ENCODE assay signal across 20 mouse cellular contexts in the genomic region with DNA sequence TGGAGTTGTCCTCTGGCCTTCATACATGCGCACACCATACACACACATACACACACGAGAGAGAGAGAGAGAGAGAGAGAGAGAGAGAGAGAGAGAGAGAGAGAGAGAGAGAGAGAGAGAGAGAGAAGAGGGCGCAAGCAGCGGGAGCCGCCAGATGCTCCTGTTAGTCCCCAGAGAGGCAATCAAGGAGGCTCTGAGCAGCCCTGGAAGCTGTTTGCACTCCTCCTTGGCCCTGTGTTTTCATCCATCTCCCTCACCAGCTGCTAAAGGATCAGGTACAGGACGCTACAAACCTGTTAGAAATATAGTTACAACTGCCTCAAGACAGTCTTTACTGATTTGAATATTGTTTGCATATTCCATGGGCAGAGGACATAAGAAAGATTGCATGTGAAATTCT. TPM values are rescaled to one million over a fixed set of nuclear protein-coding genes. Genes with fewer than 3 reads are reported as not detected.
DNase-seq lines count a peak whose midpoint lies in the region; ATAC-seq and TF ChIP-seq lines count a peak whose summit lies in the region.
"Had no signal": no experiment of that assay in that cellular context is flagged by ENCODE, and none has a peak within 500 bp of the region (broad histone marks: within the 10 kb centered on the region; RNA-seq: fewer than 3 reads in every experiment).

No protein-coding gene starts in this region.

- H3K9me3 ChIP-seq in embryonic facial prominence, embryonic 14.5 days (ENCODE audit: control insufficient read depth, low read length), result no peaks in the 10 kb centered on the region
- no peaks in the 10 kb centered on the region for H3K9me3 ChIP-seq in embryonic facial prominence, embryonic 10.5 days
- no peaks in the 10 kb centered on the region for H3K9me3 ChIP-seq in midbrain, embryonic 14.5 days (ENCODE audit: control insufficient read depth, low read length)
- H3K9me3 ChIP-seq in midbrain, embryonic 13.5 days, result no peaks in the 10 kb centered on the region
- H3K9me3 ChIP-seq: forebrain, embryonic 13.5 days; heart, embryonic 12.5 days; hindbrain, embryonic 12.5 days had no signal

- no peaks in the 10 kb centered on the region for H3K36me3 ChIP-seq in embryonic facial prominence, embryonic 14.5 days (ENCODE audit: control insufficient read depth, insufficient read depth, low read length)
- H3K36me3 ChIP-seq in embryonic facial prominence, embryonic 10.5 days (replicated peaks), result no peaks in the 10 kb centered on the region
- H3K36me3 ChIP-seq in midbrain, embryonic 14.5 days (ENCODE audit: control insufficient read depth, insufficient read depth, low read length), result no peaks in the 10 kb centered on the region
- H3K36me3 ChIP-seq in midbrain, embryonic 13.5 days, result no peaks in the 10 kb centered on the region
- H3K36me3 ChIP-seq in testis, adult 2 months (ENCODE audit: control insufficient read depth, insufficient read depth, low read length), result no peaks in the 10 kb centered on the region
- H3K36me3 ChIP-seq: heart, embryonic 12.5 days; hindbrain, embryonic 12.5 days had no signal

- H3K27ac ChIP-seq in embryonic facial prominence, embryonic 14.5 days (replicated peaks; ENCODE audit: low read depth, low read length), result no peak overlapping the region
- no peak overlapping the region for H3K27ac ChIP-seq in embryonic facial prominence, embryonic 10.5 days (replicated peaks)
- H3K27ac ChIP-seq in midbrain, embryonic 14.5 days (replicated peaks; ENCODE audit: low read depth, low read length), result no peak overlapping the region
- H3K27ac ChIP-seq in midbrain, embryonic 13.5 days, result no peak overlapping the region
- H3K27ac ChIP-seq in testis, adult 2 months (ENCODE audit: control insufficient read depth, insufficient read depth, low read depth, low read length), result no peak overlapping the region
- H3K27ac ChIP-seq: forebrain, embryonic 13.5 days; hindbrain, embryonic 12.5 days; hindbrain, postnatal 0 days had no signal

- peaks cover 5% of the 10 kb centered on the region; the same call in 1 of the 2 replicates for H3K4me1 ChIP-seq in embryonic facial prominence, embryonic 14.5 days (ENCODE audit: control insufficient read depth, insufficient read depth, low read length)
- H3K4me1 ChIP-seq in embryonic facial prominence, embryonic 10.5 days, result peaks cover 18% of the 10 kb centered on the region
- H3K4me1 ChIP-seq in midbrain, embryonic 14.5 days (ENCODE audit: control insufficient read depth, insufficient read depth, low read length), result peaks cover 12% of the 10 kb centered on the region; the same call in 1 of the 2 replicates
- peaks cover 25% of the 10 kb centered on the region for H3K4me1 ChIP-seq in midbrain, embryonic 13.5 days (replicated peaks)
- H3K4me1 ChIP-seq in testis, adult 2 months (ENCODE audit: control insufficient read depth, insufficient read depth, low read length), result no peaks in the 10 kb centered on the region; the same call in none of the 2 replicates

- TF ChIP-seq CTCF in testis, adult 2 months (IDR thresholded peaks at IDR 0.05; ENCODE audit: control insufficient read depth, insufficient read depth, insufficient replicate concordance, low read depth, low read length), result no peak

- ATAC-seq in embryonic facial prominence, embryonic 14.5 days (ENCODE audit: low read depth), result 0 out of 2 replicates have a peak, but pooled peaks have one; percentile 59
- 0 out of 2 replicates have a peak, but pooled peaks have one; percentile 24 for ATAC-seq in midbrain, embryonic 14.5 days (ENCODE audit: low FRiP score, low TSS enrichment)
- no peak for ATAC-seq in midbrain, embryonic 13.5 days
- ATAC-seq: forebrain, embryonic 13.5 days had no signal

- no peak for TF ChIP-seq POLR2A in testis, adult 2 months (IDR thresholded peaks at IDR 0.05; ENCODE audit: control insufficient read depth, low read depth, low read length)

- no peak overlapping the region for H3K4me2 ChIP-seq in embryonic facial prominence, embryonic 14.5 days (ENCODE audit: low read depth, low read length)
- no peak overlapping the region for H3K4me2 ChIP-seq in midbrain, embryonic 14.5 days (ENCODE audit: low read length)
- H3K4me2 ChIP-seq in midbrain, embryonic 13.5 days (replicated peaks), result no peak overlapping the region
- H3K4me2 ChIP-seq: forebrain, embryonic 13.5 days; heart, embryonic 12.5 days; hindbrain, embryonic 12.5 days had no signal

- H3K9ac ChIP-seq in embryonic facial prominence, embryonic 14.5 days (ENCODE audit: low read depth, low read length), result no peak overlapping the region
- no peak overlapping the region for H3K9ac ChIP-seq in midbrain, embryonic 14.5 days (replicated peaks; ENCODE audit: low read length)
- no peak overlapping the region for H3K9ac ChIP-seq in midbrain, embryonic 13.5 days (replicated peaks)
- H3K9ac ChIP-seq: forebrain, embryonic 13.5 days; forebrain, postnatal 0 days; heart, embryonic 12.5 days; hindbrain, embryonic 12.5 days had no signal

- DNase-seq in embryonic facial prominence, embryonic 14.5 days (ENCODE audit: low spot score), result peak; percentile 53
- DNase-seq in embryonic facial prominence, embryonic 10.5 days (ENCODE audit: low spot score), result no peak
- DNase-seq in midbrain, embryonic 14.5 days, result peak; percentile 36
- no peak for DNase-seq in testis, postnatal 10 days (ENCODE audit: low spot score)
- no peak for DNase-seq in urinary bladder, postnatal 14 days (ENCODE audit: low spot score)
- DNase-seq: adrenal gland, postnatal 14 days; B cell, adult 2 months; cerebellum, adult 18-20 months; cerebellum, adult 9-11 months; cerebellum, postnatal 36 days; forebrain, postnatal 0 days; gastrocnemius, postnatal 14 days; heart, postnatal 36 days had no signal

- no peaks in the 10 kb centered on the region for H3K27me3 ChIP-seq in embryonic facial prominence, embryonic 14.5 days (replicated peaks; ENCODE audit: control insufficient read depth, insufficient read depth, low read length)
- peaks cover 20% of the 10 kb centered on the region for H3K27me3 ChIP-seq in embryonic facial prominence, embryonic 10.5 days (replicated peaks; ENCODE audit: low read depth, poor library complexity, severe bottlenecking)
- no peaks in the 10 kb centered on the region for H3K27me3 ChIP-seq in midbrain, embryonic 14.5 days (ENCODE audit: control insufficient read depth, insufficient read depth, low read length)
- 0 out of 2 replicates have a peak, but pooled peaks cover 3% of the 10 kb centered on the region for H3K27me3 ChIP-seq in midbrain, embryonic 13.5 days
- no peaks in the 10 kb centered on the region for H3K27me3 ChIP-seq in testis, adult 2 months (ENCODE audit: control insufficient read depth, insufficient read depth, low read length)
- H3K27me3 ChIP-seq: forebrain, embryonic 13.5 days had no signal

- 28% methylated on average over 4 of the region's 6 CpGs for WGBS in embryonic facial prominence, embryonic 14.5 days
- WGBS in embryonic facial prominence, embryonic 10.5 days, result 49% methylated on average over 6 of the region's 6 CpGs
- 48% methylated on average over 6 of the region's 6 CpGs for WGBS in midbrain, embryonic 14.5 days
- WGBS in midbrain, embryonic 13.5 days, result 50% methylated on average over 6 of the region's 6 CpGs

- no peak overlapping the region for H3K4me3 ChIP-seq in embryonic facial prominence, embryonic 14.5 days (ENCODE audit: low read depth, low read length)
- H3K4me3 ChIP-seq in embryonic facial prominence, embryonic 10.5 days, result no peak overlapping the region
- no peak overlapping the region for H3K4me3 ChIP-seq in midbrain, embryonic 14.5 days (replicated peaks; ENCODE audit: low read depth, low read length)
- H3K4me3 ChIP-seq in midbrain, embryonic 13.5 days (replicated peaks), result no peak overlapping the region
- H3K4me3 ChIP-seq in testis, adult 2 months (ENCODE audit: control insufficient read depth, low read depth, low read length), result peak overlapping the region; percentile 82
- H3K4me3 ChIP-seq: forebrain, embryonic 13.5 days; heart, embryonic 12.5 days; hindbrain, embryonic 12.5 days had no signal

RNA-seq across cellular contexts. Expression of a gene that starts 1.0 kb away (rescaled TPM):
- polyA plus RNA-seq in embryonic facial prominence, embryonic 14.5 days (2014; fragmentation: Nextera tagmentation; extraction: Ambion mirVana), result 0.64 and 5.8 TPM in 2 replicates
- polyA plus RNA-seq in embryonic facial prominence, embryonic 10.5 days (2016; fragmentation: Nextera tagmentation; extraction: Ambion mirVana), result 0.23 and 0.54 TPM in 2 replicates
- 0.67 and 1.2 TPM in 2 replicates for polyA plus RNA-seq in midbrain, embryonic 14.5 days (2014; fragmentation: Nextera tagmentation; extraction: Ambion mirVana)
- 0.52 and 0.73 TPM in 2 replicates for polyA plus RNA-seq in midbrain, embryonic 13.5 days (2015; fragmentation: Nextera tagmentation; extraction: Ambion mirVana)
- 94.9 and 109 TPM in 2 replicates for polyA plus RNA-seq in testis, adult 2 months (2012; rRNA removed)
- polyA plus RNA-seq: heart, embryonic 12.5 days had no signal

RNA-seq across cellular contexts. Expression of a gene that starts 14.6 kb away (rescaled TPM):
- polyA plus RNA-seq in embryonic facial prominence, embryonic 14.5 days (2014; fragmentation: Nextera tagmentation; extraction: Ambion mirVana), result 19.9 and 20.8 TPM in 2 replicates
- polyA plus RNA-seq in embryonic facial prominence, embryonic 10.5 days (2016; fragmentation: Nextera tagmentation; extraction: Ambion mirVana), result 38.5 and 42.0 TPM in 2 replicates
- 9.0 and 16.1 TPM in 2 replicates for polyA plus RNA-seq in midbrain, embryonic 14.5 days (2014; fragmentation: Nextera tagmentation; extraction: Ambion mirVana)
- polyA plus RNA-seq in midbrain, embryonic 13.5 days (2015; fragmentation: Nextera tagmentation; extraction: Ambion mirVana), result 14.2 and 17.6 TPM in 2 replicates
- polyA plus RNA-seq in testis, adult 2 months (2012; rRNA removed), result 9.0 and 11.0 TPM in 2 replicates

RNA-seq across cellular contexts. Expression of a gene that starts 14.8 kb away (rescaled TPM):
- polyA plus RNA-seq in embryonic facial prominence, embryonic 14.5 days (2014; fragmentation: Nextera tagmentation; extraction: Ambion mirVana), result 42.3 and 45.9 TPM in 2 replicates
- 48.5 and 50.0 TPM in 2 replicates for polyA plus RNA-seq in embryonic facial prominence, embryonic 10.5 days (2016; fragmentation: Nextera tagmentation; extraction: Ambion mirVana)
- polyA plus RNA-seq in midbrain, embryonic 14.5 days (2014; fragmentation: Nextera tagmentation; extraction: Ambion mirVana), result 32.2 and 35.4 TPM in 2 replicates
- polyA plus RNA-seq in midbrain, embryonic 13.5 days (2015; fragmentation: Nextera tagmentation; extraction: Ambion mirVana), result 38.6 and 45.0 TPM in 2 replicates
- polyA plus RNA-seq in testis, adult 2 months (2012; rRNA removed), result 45.5 and 52.7 TPM in 2 replicates

RNA-seq across cellular contexts. Expression of a gene that starts 17.6 kb away (rescaled TPM):
- 1.9 and 2.1 TPM in 2 replicates for polyA plus RNA-seq in embryonic facial prominence, embryonic 14.5 days (2014; fragmentation: Nextera tagmentation; extraction: Ambion mirVana)
- polyA plus RNA-seq in embryonic facial prominence, embryonic 10.5 days (2016; fragmentation: Nextera tagmentation; extraction: Ambion mirVana), result 6.3 and 7.6 TPM in 2 replicates
- 1.3 and 1.9 TPM in 2 replicates for polyA plus RNA-seq in midbrain, embryonic 14.5 days (2014; fragmentation: Nextera tagmentation; extraction: Ambion mirVana)
- polyA plus RNA-seq in midbrain, embryonic 13.5 days (2015; fragmentation: Nextera tagmentation; extraction: Ambion mirVana), result 1.0 and 1.4 TPM in 2 replicates
- polyA plus RNA-seq in testis, adult 2 months (2012; rRNA removed), result 0.22 and 0.46 TPM in 2 replicates

RNA-seq across cellular contexts. Expression of a gene that starts 29.3 kb away (rescaled TPM):
- polyA plus RNA-seq in embryonic facial prominence, embryonic 14.5 days (2014; fragmentation: Nextera tagmentation; extraction: Ambion mirVana), result 0.21 and 0.47 TPM in 2 replicates
- polyA plus RNA-seq in embryonic facial prominence, embryonic 10.5 days (2016; fragmentation: Nextera tagmentation; extraction: Ambion mirVana), result 0.23 TPM in 1 of 2 replicates, not detected in the other
- polyA plus RNA-seq in midbrain, embryonic 14.5 days (2014; fragmentation: Nextera tagmentation; extraction: Ambion mirVana), result 0.40 and 0.41 TPM in 2 replicates
- polyA plus RNA-seq in midbrain, embryonic 13.5 days (2015; fragmentation: Nextera tagmentation; extraction: Ambion mirVana), result 0.19 and 0.43 TPM in 2 replicates
- polyA plus RNA-seq in testis, adult 2 months (2012; rRNA removed), result 0.56 and 0.66 TPM in 2 replicates
- polyA plus RNA-seq: embryonic facial prominence, embryonic 11.5 days; forebrain, embryonic 13.5 days had no signal

Comparison
In these comparisons a context has a peak if more than half of its experiments do, and no peak if none do; other contexts are left out.
1. DNase-seq: peak in embryonic facial prominence, embryonic 14.5 days (single experiment) and midbrain, embryonic 14.5 days (single experiment); none in embryonic facial prominence, embryonic 10.5 days (single experiment), testis, postnatal 10 days (single experiment) and urinary bladder, postnatal 14 days (single experiment).
2. RNA of a gene that starts 1.0 kb away (polyA plus RNA-seq): 94.9 to 109 TPM in testis, adult 2 months; 0.64 to 5.8 TPM in embryonic facial prominence, embryonic 14.5 days, 0.67 to 1.2 TPM in midbrain, embryonic 14.5 days, 0.52 to 0.73 TPM in midbrain, embryonic 13.5 days and 0.23 to 0.54 TPM in embryonic facial prominence, embryonic 10.5 days; every median in the first group is over 10 times any median in the second.